Mouse (Mus musculus): ENCODE measurements around the gene Tti1. TPM values are rescaled to one million over a fixed set of nuclear protein-coding genes. Genes with fewer than 3 reads are reported as not detected.
"Not testable (repeated sequence)": the region's sequence is repeated elsewhere in the genome, so short reads cannot be mapped to it uniquely, and the experiment has no call there.

Gene Tti1
- polyA plus RNA-seq, 1 experiment: 11.3 TPM

GRCm38 (mm10) chr2:158057030-158057429 is 28.8 kb upstream of the Tti1 start:
- H3K36me3 ChIP-seq (ENCODE audit: control insufficient read depth, insufficient read depth): peaks cover 23% of the 10 kb centered on the region
- H3K4me3 ChIP-seq: no peak overlapping the region
- no peak overlapping the region for H3K4me2 ChIP-seq (ENCODE audit: low read depth)
- H3K79me2 ChIP-seq (ENCODE audit: control insufficient read depth, insufficient read depth): no peaks in the 10 kb centered on the region
- no peak for TF ChIP-seq TCF3 (IDR thresholded peaks at IDR 0.05; ENCODE audit: insufficient read length, low read depth)
- no peak for TF ChIP-seq TCF12 (IDR thresholded peaks at IDR 0.05; ENCODE audit: insufficient read depth, poor library complexity, severe bottlenecking)
- TF ChIP-seq SRF (IDR thresholded peaks at IDR 0.05; ENCODE audit: control insufficient read depth, insufficient read length, low read depth): no peak
- TF ChIP-seq E2F4 (IDR thresholded peaks at IDR 0.05; ENCODE audit: insufficient read depth): no peak
- TF ChIP-seq POLR2A (IDR thresholded peaks at IDR 0.05; ENCODE audit: insufficient read length, low read depth): no peak
- TF ChIP-seq POLR2AphosphoS2 (IDR thresholded peaks at IDR 0.05; ENCODE audit: insufficient read length, low read depth): no peak
- TF ChIP-seq MYOD1 (IDR thresholded peaks at IDR 0.05; ENCODE audit: control insufficient read depth in 1 of 3, insufficient read length in 2 of 3, low read depth in 2 of 3): no peak
- no peak for TF ChIP-seq MAX (IDR thresholded peaks at IDR 0.05; ENCODE audit: low read depth)
- TF ChIP-seq MYOG (IDR thresholded peaks at IDR 0.05; ENCODE audit: control insufficient read depth in 1 of 3, insufficient read depth in 1 of 3, insufficient read length in 2 of 3, low read depth in 2 of 3): no peak
- TF ChIP-seq CEBPB (IDR thresholded peaks at IDR 0.05; ENCODE audit: insufficient read depth, poor library complexity, severe bottlenecking): no peak
- no peak for TF ChIP-seq REST (IDR thresholded peaks at IDR 0.05; ENCODE audit: insufficient read depth, insufficient read length)
- no peak for TF ChIP-seq USF1 (IDR thresholded peaks at IDR 0.05; ENCODE audit: low read depth)
- no peaks in the 10 kb centered on the region for H3K27me3 ChIP-seq (ENCODE audit: control insufficient read depth, insufficient read depth, insufficient read length)
- no peak overlapping the region for H3ac ChIP-seq (ENCODE audit: control insufficient read depth, insufficient read length)

- H3K79me2 ChIP-seq (ENCODE audit: control insufficient read depth, insufficient read depth); H3K4me3 ChIP-seq; H3K4me2 ChIP-seq (ENCODE audit: low read depth); H3ac ChIP-seq (ENCODE audit: control insufficient read depth, insufficient read length); H3K27me3 ChIP-seq (ENCODE audit: control insufficient read depth, insufficient read depth, insufficient read length): not testable (repeated sequence)
- peaks cover 29% of the 10 kb centered on the region for H3K36me3 ChIP-seq (ENCODE audit: control insufficient read depth, insufficient read depth)
Observed at GRCm38 (mm10) chr2:158055383-158055782, 27.1 kb upstream of the Tti1 start.

- TF ChIP-seq SRF (IDR thresholded peaks at IDR 0.05; ENCODE audit: control insufficient read depth, insufficient read length, low read depth) (no peak), MAX (IDR thresholded peaks at IDR 0.05; ENCODE audit: low read depth) (no peak), POLR2AphosphoS2 (IDR thresholded peaks at IDR 0.05; ENCODE audit: insufficient read length, low read depth) (no peak), TCF12 (IDR thresholded peaks at IDR 0.05; ENCODE audit: insufficient read depth, poor library complexity, severe bottlenecking) (no peak), E2F4 (IDR thresholded peaks at IDR 0.05; ENCODE audit: insufficient read depth) (no peak), MYOG (IDR thresholded peaks at IDR 0.05; ENCODE audit: control insufficient read depth in 1 of 3, insufficient read depth in 1 of 3, insufficient read length in 2 of 3, low read depth in 2 of 3) (no peak), USF1 (IDR thresholded peaks at IDR 0.05; ENCODE audit: low read depth) (no peak), REST (IDR thresholded peaks at IDR 0.05; ENCODE audit: insufficient read depth, insufficient read length) (no peak), MYOD1 (IDR thresholded peaks at IDR 0.05; ENCODE audit: control insufficient read depth in 1 of 3, insufficient read length in 2 of 3, low read depth in 2 of 3) (no peak), POLR2A (IDR thresholded peaks at IDR 0.05; ENCODE audit: insufficient read length, low read depth) (no peak), CEBPB (IDR thresholded peaks at IDR 0.05; ENCODE audit: insufficient read depth, poor library complexity, severe bottlenecking) (no peak), TCF3 (IDR thresholded peaks at IDR 0.05; ENCODE audit: insufficient read length, low read depth) (no peak)
- Histone ChIP-seq H3K36me3 (ENCODE audit: control insufficient read depth, insufficient read depth) (peaks cover 36% of the 10 kb centered on the region), H3K4me2 (ENCODE audit: low read depth) (no peak overlapping the region), H3K27me3 (ENCODE audit: control insufficient read depth, insufficient read depth, insufficient read length) (no peaks in the 10 kb centered on the region), H3K4me3 (no peak overlapping the region), H3ac (ENCODE audit: control insufficient read depth, insufficient read length) (no peak overlapping the region), H3K79me2 (ENCODE audit: control insufficient read depth, insufficient read depth) (no peaks in the 10 kb centered on the region)
Observed at GRCm38 (mm10) chr2:158054596-158054995, 26.4 kb upstream of the Tti1 start.

- Histone ChIP-seq H3K4me3 (no peak overlapping the region), H3K27me3 (ENCODE audit: control insufficient read depth, insufficient read depth, insufficient read length) (no peaks in the 10 kb centered on the region), H3ac (ENCODE audit: control insufficient read depth, insufficient read length) (no peak overlapping the region), H3K79me2 (ENCODE audit: control insufficient read depth, insufficient read depth) (no peaks in the 10 kb centered on the region), H3K4me2 (ENCODE audit: low read depth) (no peak overlapping the region), H3K36me3 (ENCODE audit: control insufficient read depth, insufficient read depth) (peaks cover 49% of the 10 kb centered on the region)
- TF ChIP-seq MYOG (IDR thresholded peaks at IDR 0.05; ENCODE audit: control insufficient read depth in 1 of 3, insufficient read depth in 1 of 3, insufficient read length in 2 of 3, low read depth in 2 of 3): no peak
- no peak for TF ChIP-seq MAX (IDR thresholded peaks at IDR 0.05; ENCODE audit: low read depth)
- TF ChIP-seq TCF12 (IDR thresholded peaks at IDR 0.05; ENCODE audit: insufficient read depth, poor library complexity, severe bottlenecking): no peak
- TF ChIP-seq SRF (IDR thresholded peaks at IDR 0.05; ENCODE audit: control insufficient read depth, insufficient read length, low read depth): no peak
- no peak for TF ChIP-seq REST (IDR thresholded peaks at IDR 0.05; ENCODE audit: insufficient read depth, insufficient read length)
- no peak for TF ChIP-seq POLR2A (IDR thresholded peaks at IDR 0.05; ENCODE audit: insufficient read length, low read depth)
- TF ChIP-seq E2F4 (IDR thresholded peaks at IDR 0.05; ENCODE audit: insufficient read depth): no peak
- TF ChIP-seq POLR2AphosphoS2 (IDR thresholded peaks at IDR 0.05; ENCODE audit: insufficient read length, low read depth): no peak
- no peak for TF ChIP-seq MYOD1 (IDR thresholded peaks at IDR 0.05; ENCODE audit: control insufficient read depth in 1 of 3, insufficient read length in 2 of 3, low read depth in 2 of 3)
- TF ChIP-seq USF1 (IDR thresholded peaks at IDR 0.05; ENCODE audit: low read depth): no peak
- no peak for TF ChIP-seq CEBPB (IDR thresholded peaks at IDR 0.05; ENCODE audit: insufficient read depth, poor library complexity, severe bottlenecking)
Observed at GRCm38 (mm10) chr2:158050116-158050515, 21.9 kb upstream of the Tti1 start.

- no peak overlapping the region for H3K4me3 ChIP-seq
- no peaks in the 10 kb centered on the region for H3K79me2 ChIP-seq (ENCODE audit: control insufficient read depth, insufficient read depth)
- no peak overlapping the region for H3ac ChIP-seq (ENCODE audit: control insufficient read depth, insufficient read length)
- H3K36me3 ChIP-seq (ENCODE audit: control insufficient read depth, insufficient read depth): peaks cover 58% of the 10 kb centered on the region
- TF ChIP-seq CEBPB (IDR thresholded peaks at IDR 0.05; ENCODE audit: insufficient read depth, poor library complexity, severe bottlenecking): no peak
- TF ChIP-seq TCF12 (IDR thresholded peaks at IDR 0.05; ENCODE audit: insufficient read depth, poor library complexity, severe bottlenecking): no peak
- no peak for TF ChIP-seq POLR2A (IDR thresholded peaks at IDR 0.05; ENCODE audit: insufficient read length, low read depth)
- TF ChIP-seq REST (IDR thresholded peaks at IDR 0.05; ENCODE audit: insufficient read depth, insufficient read length): no peak
- TF ChIP-seq MYOG (IDR thresholded peaks at IDR 0.05; ENCODE audit: control insufficient read depth in 1 of 3, insufficient read depth in 1 of 3, insufficient read length in 2 of 3, low read depth in 2 of 3): no peak
- no peak for TF ChIP-seq MYOD1 (IDR thresholded peaks at IDR 0.05; ENCODE audit: control insufficient read depth in 1 of 3, insufficient read length in 2 of 3, low read depth in 2 of 3)
- TF ChIP-seq SRF (IDR thresholded peaks at IDR 0.05; ENCODE audit: control insufficient read depth, insufficient read length, low read depth): no peak
- no peak for TF ChIP-seq MAX (IDR thresholded peaks at IDR 0.05; ENCODE audit: low read depth)
- TF ChIP-seq E2F4 (IDR thresholded peaks at IDR 0.05; ENCODE audit: insufficient read depth): no peak
- no peak for TF ChIP-seq TCF3 (IDR thresholded peaks at IDR 0.05; ENCODE audit: insufficient read length, low read depth)
- TF ChIP-seq USF1 (IDR thresholded peaks at IDR 0.05; ENCODE audit: low read depth): no peak
- TF ChIP-seq POLR2AphosphoS2 (IDR thresholded peaks at IDR 0.05; ENCODE audit: insufficient read length, low read depth): no peak
- no peak overlapping the region for H3K4me2 ChIP-seq (ENCODE audit: low read depth)
- no peaks in the 10 kb centered on the region for H3K27me3 ChIP-seq (ENCODE audit: control insufficient read depth, insufficient read depth, insufficient read length)
Observed at GRCm38 (mm10) chr2:158048718-158049117, 20.5 kb upstream of the Tti1 start.

Data from myocyte (in vitro differentiated cells).